Mouse (Mus musculus) kidney, postnatal 4 days (tissue): ENCODE results near the gene Arid4a.
"Not testable (repeated sequence)": the region's sequence is repeated elsewhere in the genome, so short reads cannot be mapped to it uniquely, and the experiment has no call there.

ENCODE experiments used
- DNase-seq, 2 experiments: peaks; one replicate each; pipeline ENCODE4 v3.0.0; 2021; ENCODE audit warnings: mixed read lengths in 2 of 2

The Arid4a gene

GRCm38 (mm10) chr12:71016503-71017241, 882 bp downstream of the Arid4a start:
- DNase-seq, result peak; percentile 64 to 74

DNA sequence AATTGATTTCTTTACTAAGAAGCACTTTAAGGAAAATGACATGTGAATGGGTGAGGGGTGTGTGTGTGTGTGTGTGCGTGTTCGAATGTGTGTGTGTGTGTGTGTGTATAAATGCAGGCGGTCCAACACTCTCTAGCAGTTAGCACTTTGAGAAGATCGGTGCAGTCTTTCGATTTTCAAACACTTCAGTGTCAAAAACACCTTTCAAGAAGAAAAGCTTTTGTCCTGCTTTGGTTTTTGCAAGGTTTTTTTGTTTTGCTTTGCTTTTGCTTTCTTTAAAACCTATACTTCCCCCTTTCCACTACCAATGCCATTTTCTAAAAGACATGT, 1.4 kb downstream of the Arid4a start:
- DNase-seq, result no peak

DNA sequence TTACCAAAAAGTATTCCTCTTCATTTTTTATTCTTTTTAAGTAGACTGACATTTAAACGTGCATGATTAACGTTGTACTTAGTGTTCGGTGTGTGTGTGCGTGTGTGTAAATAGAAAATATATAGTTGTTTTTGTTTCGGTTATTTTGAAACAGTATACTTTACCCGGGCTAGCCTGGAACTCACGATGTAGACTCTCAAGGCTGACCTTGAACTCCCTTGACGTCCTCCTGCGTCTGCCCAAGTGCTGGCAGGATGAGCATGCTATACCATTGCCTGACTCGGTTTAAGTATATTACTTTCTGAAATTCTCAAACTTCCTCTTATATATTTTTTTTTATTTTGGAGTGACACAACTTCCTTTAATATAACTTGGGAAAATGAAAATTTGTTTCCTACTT, 2.0 kb downstream of the Arid4a start:
- DNase-seq, result no peak

- no peak for DNase-seq
Observed at GRCm38 (mm10) chr12:71019211-71019610, 3.4 kb downstream of the Arid4a start.

GRCm38 (mm10) chr12:71024411-71024810, 8.6 kb downstream of the Arid4a start:
- no peak for DNase-seq

GRCm38 (mm10) chr12:71028265-71028664, 12.5 kb downstream of the Arid4a start:
- DNase-seq, result not testable (repeated sequence)

DNA sequence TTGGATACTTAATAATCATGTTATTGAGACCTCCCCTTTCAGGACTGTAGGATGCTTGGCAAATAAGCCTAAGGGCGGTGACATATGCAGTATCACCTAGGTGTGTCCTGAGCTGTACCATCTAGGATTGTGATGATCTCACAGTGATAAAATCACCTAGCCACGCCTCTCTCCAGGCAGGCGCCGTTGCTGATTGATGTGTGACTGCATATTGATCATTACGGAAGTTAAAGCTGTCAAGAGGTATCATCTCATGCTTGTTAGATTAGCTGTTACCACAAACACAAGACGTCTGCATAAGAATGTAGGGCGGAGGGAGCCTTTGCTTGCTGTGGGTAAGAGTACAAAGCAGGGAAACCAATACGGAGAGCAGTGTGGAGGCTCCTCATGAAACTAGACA, 14.5 kb downstream of the Arid4a start:
- DNase-seq, result no peak

GRCm38 (mm10) chr12:71030722-71031121, 14.9 kb downstream of the Arid4a start:
- DNase-seq, result no peak

DNA sequence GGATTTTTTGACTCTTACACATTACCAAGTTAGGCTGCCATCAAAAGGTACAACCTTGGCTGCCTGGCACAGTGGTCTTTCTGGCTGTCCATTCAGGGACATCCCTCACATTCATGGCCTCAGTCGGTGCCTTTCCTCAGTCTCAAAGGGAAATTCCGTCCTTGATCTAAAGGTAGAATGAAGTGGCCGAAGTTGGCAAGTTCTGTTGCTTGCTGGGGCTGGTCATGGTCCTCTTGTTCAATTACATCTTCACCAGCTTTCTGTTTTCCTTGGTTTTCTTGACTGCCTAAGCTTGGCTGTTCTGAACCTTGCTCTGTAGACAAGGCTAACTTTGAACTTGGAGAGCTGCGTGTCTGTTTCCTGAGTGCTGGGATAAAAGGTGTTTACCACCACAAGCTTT, 20.0 kb downstream of the Arid4a start:
- DNase-seq, result no peak

DNA sequence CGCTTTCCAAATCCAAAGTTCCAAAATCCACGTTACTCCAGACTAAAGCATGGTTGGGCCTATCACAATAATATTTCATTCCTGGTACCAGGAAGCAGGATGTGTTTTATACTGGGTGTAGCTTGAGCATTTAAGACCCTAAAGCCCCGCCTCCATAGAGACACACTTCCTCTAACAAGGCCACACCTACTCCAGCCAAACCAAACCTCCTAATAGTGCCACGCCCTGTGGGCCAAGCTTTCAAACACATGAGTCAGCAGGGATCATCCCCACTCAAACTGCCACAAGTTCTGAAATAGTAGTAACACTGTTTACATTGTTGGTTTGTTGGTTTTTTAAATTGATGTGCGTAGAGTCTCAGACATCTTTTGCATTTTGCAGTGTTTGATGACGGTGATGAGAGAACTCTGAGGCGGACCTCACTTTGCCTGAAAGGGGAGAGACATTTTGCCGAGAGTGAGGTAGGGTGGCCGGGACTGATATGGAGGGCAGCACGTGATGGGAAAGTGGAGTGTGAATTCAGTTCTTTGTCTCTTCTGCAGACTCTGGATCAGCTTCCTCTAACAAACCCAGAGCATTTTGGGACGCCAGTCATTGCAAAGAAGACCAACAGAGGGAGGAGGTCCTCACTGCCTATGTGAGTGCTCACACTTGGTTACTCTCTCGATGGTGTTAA, 21.1 kb downstream of the Arid4a start:
- no peak for DNase-seq

GRCm38 (mm10) chr12:71040462-71040861, 24.7 kb downstream of the Arid4a start:
- peak; percentile 47 to 62 for DNase-seq

- no peak for DNase-seq
Observed at GRCm38 (mm10) chr12:71042451-71042850, 26.7 kb downstream of the Arid4a start.

DNA sequence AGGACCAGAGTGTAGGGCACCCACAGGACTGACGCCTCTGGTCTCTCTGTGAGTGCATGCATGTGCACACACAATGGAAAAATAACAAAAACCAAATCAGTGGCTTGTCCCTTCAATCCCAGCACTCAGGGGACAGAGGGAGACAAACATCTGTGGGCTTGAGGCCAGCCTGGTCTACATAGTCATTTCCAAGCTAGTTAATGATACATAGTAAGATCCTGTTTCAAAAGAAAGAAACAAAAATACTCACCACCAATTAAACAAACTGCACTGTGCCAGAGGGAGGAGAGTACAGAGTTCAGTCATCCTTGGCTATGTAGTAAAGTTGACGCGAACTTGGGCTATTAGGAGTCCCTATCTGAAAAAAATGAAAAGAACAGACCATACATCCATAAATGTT, 27.8 kb downstream of the Arid4a start:
- DNase-seq, result no peak

- peak in 1 of 2 experiments; percentile 25 for DNase-seq
Observed at GRCm38 (mm10) chr12:71044488-71044887, 28.7 kb downstream of the Arid4a start.

DNA sequence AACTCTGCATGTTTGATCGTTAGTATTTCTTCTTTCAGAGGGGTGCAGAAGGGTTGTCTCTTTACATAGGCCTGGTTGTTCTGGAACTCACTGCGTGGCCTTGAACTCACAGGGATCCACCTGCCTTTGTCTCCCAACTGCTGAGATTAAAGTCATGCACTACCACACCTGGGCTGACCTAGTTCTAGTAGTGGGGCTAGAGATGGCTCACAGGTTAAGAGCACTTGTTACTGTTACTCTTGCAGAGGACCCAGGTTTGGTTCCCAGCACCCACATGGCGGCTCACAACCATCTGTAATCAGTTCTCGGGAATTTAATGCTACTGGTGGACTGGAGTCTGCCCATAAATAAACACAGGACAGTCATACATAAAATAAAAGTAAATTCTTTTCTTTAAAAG, 30.7 kb downstream of the Arid4a start:
- DNase-seq, result no peak

GRCm38 (mm10) chr12:71047473-71048078, 31.8 kb downstream of the Arid4a start:
- no peak for DNase-seq

DNA sequence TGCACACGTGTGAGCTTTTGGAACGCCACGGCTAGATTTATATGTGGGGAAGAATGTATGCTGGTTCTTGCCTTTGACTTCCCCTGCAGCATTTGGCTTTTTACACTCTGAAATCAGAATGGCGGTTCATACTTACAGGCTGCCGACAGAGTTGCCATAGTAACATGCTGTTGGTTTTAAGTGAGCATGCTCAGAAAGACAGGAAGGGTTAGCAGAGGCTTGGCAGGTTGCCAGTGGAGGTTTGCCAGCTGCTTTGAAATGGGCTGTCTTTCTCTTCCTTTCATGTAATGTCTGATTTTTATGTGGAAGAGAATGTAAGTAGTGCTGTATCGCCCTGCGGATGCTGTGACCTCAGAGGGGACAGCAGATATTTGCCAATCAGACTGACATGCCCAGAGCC, 32.3 kb downstream of the Arid4a start:
- peak; percentile 98 for DNase-seq

DNA sequence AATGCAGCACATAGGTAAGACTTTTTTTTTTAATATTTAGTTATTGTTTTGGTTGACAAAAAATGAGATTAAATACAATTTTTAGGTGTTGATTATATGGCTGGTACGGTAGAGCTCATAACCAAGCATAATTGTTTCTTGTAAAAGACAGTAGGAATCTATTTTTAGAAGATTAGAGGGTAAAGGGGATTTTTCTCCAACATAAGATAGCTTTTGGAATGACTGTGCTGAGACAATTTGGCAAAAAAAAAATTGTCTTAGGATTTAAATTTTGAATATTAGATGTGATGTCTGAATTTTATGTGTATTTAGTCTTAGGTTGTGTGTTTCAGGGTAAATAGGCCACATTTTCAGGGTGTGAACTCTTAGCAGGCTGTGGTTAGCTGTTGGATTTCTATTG, 32.8 kb downstream of the Arid4a start:
- DNase-seq, result no peak

DNA sequence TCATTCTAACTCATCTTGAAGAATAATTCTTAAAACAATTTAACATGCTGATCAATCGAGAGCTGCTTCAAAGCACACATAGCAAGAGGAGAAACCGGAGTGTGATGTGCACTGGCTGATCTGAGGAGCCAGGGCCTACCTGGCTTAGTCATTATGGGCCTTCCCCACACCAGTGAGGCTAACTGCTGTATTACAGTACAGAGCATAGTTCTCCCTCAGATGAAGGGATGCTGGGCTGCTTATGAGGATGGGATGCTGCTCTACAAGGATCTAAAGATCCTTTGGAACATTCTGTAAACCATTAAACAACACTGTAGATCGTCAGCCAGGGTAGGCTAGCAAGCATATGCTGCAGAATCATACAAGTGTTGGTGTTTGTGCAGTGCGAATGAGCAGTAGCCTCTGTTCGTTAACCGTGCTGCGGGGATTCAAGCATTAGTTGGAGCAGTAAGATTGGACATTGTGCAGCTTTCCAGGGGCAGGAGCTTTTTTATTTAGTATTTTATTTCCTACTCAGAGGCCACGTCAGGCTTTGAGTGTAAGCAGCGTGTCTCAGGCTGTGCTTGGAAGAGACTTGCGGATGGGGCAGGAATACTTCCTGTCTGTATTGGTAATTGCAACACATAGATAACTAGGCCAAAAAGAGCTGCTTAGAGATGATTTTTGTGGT, 33.9 kb downstream of the Arid4a start:
- no peak for DNase-seq

DNA sequence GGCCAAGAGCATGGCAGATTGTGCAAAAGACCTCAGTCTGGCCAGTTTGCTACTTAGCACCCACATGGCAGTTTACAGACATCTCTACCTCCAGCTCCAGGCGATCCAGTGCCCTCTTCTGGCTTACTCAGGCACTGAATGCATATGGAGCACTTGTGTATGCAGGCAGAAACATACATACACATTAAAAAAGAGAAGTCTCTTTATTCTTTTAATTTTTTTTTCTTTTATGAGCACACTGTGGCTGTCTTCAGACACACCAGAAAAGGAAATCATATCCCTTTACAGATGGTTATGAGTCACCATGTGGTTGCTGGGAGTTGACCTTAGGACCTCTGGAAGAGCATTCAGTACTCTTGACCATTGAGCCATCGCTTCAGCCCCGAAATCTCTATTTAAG, 35.3 kb downstream of the Arid4a start:
- DNase-seq, result peak; percentile 34 to 60

GRCm38 (mm10) chr12:71052341-71052995, 36.7 kb downstream of the Arid4a start:
- peak; percentile 23 to 27 for DNase-seq

DNA sequence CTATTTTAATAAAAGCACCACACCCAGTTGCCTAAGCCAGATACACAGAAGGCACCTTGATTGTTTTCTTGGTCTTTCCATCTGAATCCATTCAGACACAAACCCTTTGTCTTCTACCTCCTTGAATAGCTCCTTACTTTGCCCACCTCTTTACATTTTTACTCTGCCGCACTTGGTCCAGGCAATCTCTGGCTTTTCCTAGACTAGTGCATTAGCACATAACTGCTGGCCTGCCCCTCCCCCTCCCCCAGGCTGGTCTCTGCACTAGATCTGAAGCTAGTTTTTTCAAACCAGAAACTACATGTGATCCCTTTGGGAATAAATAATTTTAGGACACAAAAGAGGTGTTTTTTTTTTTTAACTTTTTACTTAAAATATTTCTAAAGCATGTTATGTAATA, 37.2 kb downstream of the Arid4a start:
- DNase-seq, result peak; percentile 43 to 58

DNA sequence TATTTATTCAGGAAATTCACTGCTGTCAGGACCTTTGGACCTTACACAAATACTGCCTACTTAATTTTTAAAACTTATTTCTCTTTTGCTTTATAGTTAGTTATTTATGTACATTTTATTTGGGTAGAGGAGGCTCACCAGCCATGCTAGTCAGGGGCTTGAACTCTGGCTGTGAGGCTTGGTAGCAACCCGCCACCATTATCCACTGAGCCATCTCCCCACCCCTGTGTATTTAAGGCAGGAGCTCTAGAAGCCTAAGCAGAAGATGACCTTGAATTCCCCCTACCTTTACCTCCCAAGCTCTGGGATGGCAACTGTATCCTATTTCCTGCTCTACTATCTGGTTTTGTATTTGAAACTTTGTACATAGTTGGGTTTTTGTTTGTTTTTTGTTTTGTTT, 37.7 kb downstream of the Arid4a start:
- no peak for DNase-seq
